Mouse (Mus musculus) limb, embryonic 11.5 days (tissue): Measurements from ENCODE around the gene Igf2bp3. TPM values are rescaled to one million over a fixed set of nuclear protein-coding genes. Genes with fewer than 3 reads are reported as not detected.
A peak's percentile ranks its signal among the peaks of the same experiment; 100 is the strongest.

Source experiments
- ATAC-seq: fragments of 200-750 bp; cut with Nextera tagmentation; 2 replicates; pipeline ENCODE4 v1.8.0; 2017; ENCODE audit warnings: low read depth; ENCODE audit not compliant: insufficient number of reproducible peaks, low FRiP score, low TSS enrichment
- DNase-seq: peaks from one replicate; pipeline ENCODE4 v3.0.0-alpha.2; 2015; ENCODE audit warnings: low spot score
- H3K27ac ChIP-seq: fragments of 300-500 bp; sonication (generic); replicated peaks from 2 replicates; pipeline ENCODE4 v1.5.1; 2014; ENCODE audit warnings: low read depth, mild to moderate bottlenecking, low read length
- H3K27me3 ChIP-seq: fragments of 300-500 bp; sonication (generic); 2 replicates; pipeline ENCODE4 v1.6.1; 2014; ENCODE audit warnings: mild to moderate bottlenecking, low read length, mixed read lengths; ENCODE audit not compliant: control insufficient read depth, insufficient read depth
- H3K36me3 ChIP-seq: fragments of 300-500 bp; sonication (generic); 2 replicates; pipeline ENCODE4 v1.6.1; 2014; ENCODE audit warnings: mild to moderate bottlenecking, low read length, moderate library complexity, mixed read lengths; ENCODE audit not compliant: control insufficient read depth, insufficient read depth
- H3K4me1 ChIP-seq: fragments of 300-500 bp; sonication (generic); 2 replicates; pipeline ENCODE4 v1.6.1; 2014; ENCODE audit warnings: low read length, mixed read lengths; ENCODE audit not compliant: control insufficient read depth, insufficient read depth
- H3K4me2 ChIP-seq: fragments of 300-500 bp; sonication (generic); 2 replicates; pipeline ENCODE4 v1.6.1; 2014; ENCODE audit warnings: low read depth, mild to moderate bottlenecking, moderate library complexity; ENCODE audit not compliant: severe bottlenecking
- H3K4me3 ChIP-seq: fragments of 300-500 bp; sonication (generic); 2 replicates; pipeline ENCODE4 v1.5.1; 2014; ENCODE audit warnings: low read depth, low read length
- H3K9ac ChIP-seq: fragments of 300-500 bp; sonication (generic); 2 replicates; pipeline ENCODE4 v1.6.1; 2014; ENCODE audit warnings: mild to moderate bottlenecking, low read length
- H3K9me3 ChIP-seq: fragments of 300-500 bp; sonication (generic); 2 replicates; pipeline ENCODE4 v1.6.1; 2016; ENCODE audit warnings: low read length; ENCODE audit not compliant: control insufficient read depth
- WGBS: fragments of 180-500 bp; shearing (Covaris S2); extraction: QIAGEN DNeasy Blood & Tissue Kit; methylation state at CpG from one replicate; pipeline ENCODE4 v1.1.7; 2014; 5-methylcytosine and 5-hydroxymethylcytosine counted together
- polyA plus RNA-seq: library from polyadenylated mRNA; unstranded; fragments of >200 nt; fragmentation: Nextera tagmentation; extraction: Ambion mirVana; gene quantifications from 2 replicates; pipeline ENCODE4 v1.2.1, GENCODE M21; 2014

The Igf2bp3 gene
- polyA plus RNA-seq, 1 experiment from 2014 or later: 140 TPM

- 90% methylated on average over 5 of the region's 5 CpGs for WGBS
- no peak for ATAC-seq
- no peaks in the 10 kb centered on the region for H3K9me3 ChIP-seq
- H3K4me1 ChIP-seq: peaks cover 20% of the 10 kb centered on the region; the same call in 1 of the 2 replicates
- H3K36me3 ChIP-seq: 0 out of 2 replicates have a peak, but pooled peaks cover 3% of the 10 kb centered on the region
- H3K4me2 ChIP-seq: no peak overlapping the region
- no peaks in the 10 kb centered on the region for H3K27me3 ChIP-seq
- H3K4me3 ChIP-seq: no peak overlapping the region
- H3K27ac ChIP-seq: no peak overlapping the region
- no peak overlapping the region for H3K9ac ChIP-seq
- no peak for DNase-seq
Measured at GRCm38 (mm10) chr6:49208935-49209334, 5.8 kb downstream of the Igf2bp3 start.

- Histone ChIP-seq H3K27me3 (no peaks in the 10 kb centered on the region), H3K27ac (no peak overlapping the region), H3K9ac (no peak overlapping the region), H3K36me3 (0 out of 2 replicates have a peak, but pooled peaks cover 3% of the 10 kb centered on the region), H3K9me3 (no peaks in the 10 kb centered on the region), H3K4me1 (peaks cover 20% of the 10 kb centered on the region; the same call in 1 of the 2 replicates), H3K4me3 (no peak overlapping the region), H3K4me2 (no peak overlapping the region)
- no peak for ATAC-seq
- WGBS: 88% methylated on average over 8 of the region's 8 CpGs
- DNase-seq: no peak
Measured at GRCm38 (mm10) chr6:49208297-49208930, 6.3 kb downstream of the Igf2bp3 start.

- Histone ChIP-seq H3K4me1 (peaks cover 11% of the 10 kb centered on the region; the same call in 1 of the 2 replicates), H3K9me3 (no peaks in the 10 kb centered on the region), H3K27me3 (no peaks in the 10 kb centered on the region), H3K4me3 (no peak overlapping the region), H3K4me2 (no peak overlapping the region), H3K9ac (no peak overlapping the region), H3K27ac (no peak overlapping the region), H3K36me3 (0 out of 2 replicates have a peak, but pooled peaks cover 3% of the 10 kb centered on the region)
- WGBS: 95% methylated on average over 1 of the region's 1 CpGs
- ATAC-seq (no peak), DNase-seq (no peak)
Measured at GRCm38 (mm10) chr6:49206416-49206815, 8.3 kb downstream of the Igf2bp3 start.

- Histone ChIP-seq H3K4me2 (no peak overlapping the region), H3K36me3 (peaks cover 3% of the 10 kb centered on the region; the same call in 1 of the 2 replicates), H3K27ac (no peak overlapping the region), H3K27me3 (no peaks in the 10 kb centered on the region), H3K9ac (no peak overlapping the region), H3K9me3 (no peaks in the 10 kb centered on the region), H3K4me1 (no peaks in the 10 kb centered on the region), H3K4me3 (no peak overlapping the region)
- ATAC-seq: no peak
- 86% methylated on average over 10 of the region's 10 CpGs for WGBS
- DNase-seq: peak; percentile 38
Measured at GRCm38 (mm10) chr6:49195188-49195587, 19.6 kb downstream of the Igf2bp3 start.

GRCm38 (mm10) chr6:49194536-49194935 is 20.2 kb downstream of the Igf2bp3 start:
- H3K36me3 ChIP-seq: peaks cover 3% of the 10 kb centered on the region; the same call in 1 of the 2 replicates
- WGBS: 93% methylated on average over 4 of the region's 4 CpGs

GRCm38 (mm10) chr6:49189363-49189762 is 25.4 kb downstream of the Igf2bp3 start:
- H3K4me1 ChIP-seq: no peaks in the 10 kb centered on the region
- H3K36me3 ChIP-seq: no peaks in the 10 kb centered on the region
- no peak overlapping the region for H3K27ac ChIP-seq
- no peaks in the 10 kb centered on the region for H3K9me3 ChIP-seq
- no peak for DNase-seq
- H3K9ac ChIP-seq: no peak overlapping the region
- no peaks in the 10 kb centered on the region for H3K27me3 ChIP-seq
- no peak overlapping the region for H3K4me3 ChIP-seq
- no peak for ATAC-seq
- H3K4me2 ChIP-seq: no peak overlapping the region

More at GRCm38 (mm10) chr6:49194536-49194935, 20.2 kb downstream of the Igf2bp3 start:
- Histone ChIP-seq H3K4me1 (no peaks in the 10 kb centered on the region), H3K27me3 (no peaks in the 10 kb centered on the region), H3K9me3 (no peaks in the 10 kb centered on the region), H3K4me2 (no peak overlapping the region), H3K4me3 (no peak overlapping the region), H3K27ac (no peak overlapping the region), H3K9ac (no peak overlapping the region)
- ATAC-seq: no peak
- no peak for DNase-seq

- peak; percentile 39 for DNase-seq
- Histone ChIP-seq H3K4me1 (no peaks in the 10 kb centered on the region), H3K4me2 (no peak overlapping the region), H3K4me3 (no peak overlapping the region), H3K27me3 (no peaks in the 10 kb centered on the region), H3K27ac (no peak overlapping the region), H3K36me3 (no peaks in the 10 kb centered on the region), H3K9ac (no peak overlapping the region), H3K9me3 (no peaks in the 10 kb centered on the region)
- no peak for ATAC-seq
- WGBS: 80% methylated on average over 7 of the region's 7 CpGs
Measured at GRCm38 (mm10) chr6:49187299-49187698, 27.5 kb downstream of the Igf2bp3 start.

- Histone ChIP-seq H3K27ac (no peak overlapping the region), H3K9me3 (no peaks in the 10 kb centered on the region), H3K36me3 (no peaks in the 10 kb centered on the region), H3K4me3 (no peak overlapping the region), H3K4me2 (no peak overlapping the region), H3K4me1 (no peaks in the 10 kb centered on the region), H3K9ac (no peak overlapping the region), H3K27me3 (no peaks in the 10 kb centered on the region)
- no peak for ATAC-seq
- DNase-seq: no peak
- WGBS: 84% methylated on average over 5 of the region's 5 CpGs
Measured at GRCm38 (mm10) chr6:49176018-49176417, 38.7 kb downstream of the Igf2bp3 start.

- no peaks in the 10 kb centered on the region for H3K27me3 ChIP-seq
- H3K27ac ChIP-seq: no peak overlapping the region
- DNase-seq (no peak), ATAC-seq (no peak)
- no peaks in the 10 kb centered on the region for H3K4me1 ChIP-seq
- no peaks in the 10 kb centered on the region; the same call in 1 of the 2 replicates for H3K36me3 ChIP-seq
- no peak overlapping the region for H3K4me3 ChIP-seq
- no peaks in the 10 kb centered on the region for H3K9me3 ChIP-seq
- no peak overlapping the region for H3K9ac ChIP-seq
- no peak overlapping the region for H3K4me2 ChIP-seq
Measured at GRCm38 (mm10) chr6:49174616-49175015, 40.1 kb downstream of the Igf2bp3 start.
